Mouse (Mus musculus) kidney, adult 2 months (tissue): ENCODE results near the gene Arhgef10l. TPM values are rescaled to one million over a fixed set of nuclear protein-coding genes. Genes with fewer than 3 reads are reported as not detected.
A peak's percentile ranks its signal among the peaks of the same experiment; 100 is the strongest.

ENCODE experiments used
- DNase-seq: peaks from one replicate; pipeline ENCODE4 v3.0.0; 2021
- H3K27ac ChIP-seq: fragments of 200-500 bp; 2 replicates; pipeline ENCODE4 v1.5.1; 2012; ENCODE audit warnings: low read depth, low read length, control low read depth, inconsistent platforms; ENCODE audit not compliant: insufficient read depth
- H3K27me3 ChIP-seq: fragments of 200-500 bp; replicated peaks from 2 replicates; pipeline ENCODE4 v1.6.1; 2012; ENCODE audit warnings: mild to moderate bottlenecking, moderate library complexity, low read length, inconsistent platforms; ENCODE audit not compliant: control insufficient read depth, insufficient read depth
- H3K36me3 ChIP-seq: fragments of 200-500 bp; 2 replicates; pipeline ENCODE4 v1.6.1; 2012; ENCODE audit warnings: mild to moderate bottlenecking, moderate library complexity, low read length, inconsistent platforms; ENCODE audit not compliant: control insufficient read depth, insufficient read depth
- H3K4me1 ChIP-seq: fragments of 200-500 bp; 2 replicates; pipeline ENCODE4 v1.6.1; 2011; ENCODE audit warnings: low read length; ENCODE audit not compliant: control insufficient read depth, insufficient read depth
- H3K4me3 ChIP-seq: fragments of 200-500 bp; 2 replicates; pipeline ENCODE4 v1.5.1; 2011; ENCODE audit warnings: mild to moderate bottlenecking, low read depth, low read length, control low read depth; ENCODE audit not compliant: insufficient read depth
- CTCF ChIP-seq: fragments of 200-500 bp; conservative IDR thresholded peaks from 2 replicates; pipeline ENCODE4 v1.5.1; 2011; ENCODE audit warnings: low read depth, mild to moderate bottlenecking, control low read depth, low read length, moderate library complexity, mixed read lengths; ENCODE audit not compliant: insufficient read depth, insufficient read length
- POLR2A ChIP-seq: fragments of 200-500 bp; IDR thresholded peaks from one replicate; pipeline ENCODE4 v1.6.1; 2011; ENCODE audit warnings: low read depth, low read length, control low read depth
- WGBS: fragments of 180-500 bp; shearing (Covaris S2); methylation state at CpG from one replicate; pipeline ENCODE4 v1.1.7; 2018; 5-methylcytosine and 5-hydroxymethylcytosine counted together
- polyA plus RNA-seq: library from polyadenylated mRNA; depleted of rRNA; stranded (reverse); fragments of >200 nt; gene quantifications from 2 replicates; pipeline ENCODE4 v1.2.3, GENCODE M21; 2012

Arhgef10l gene
- polyA plus RNA-seq, 1 experiment = 42.0 TPM

- no peak overlapping the region for H3K27ac ChIP-seq
- TF ChIP-seq CTCF = no peak
- no peak for TF ChIP-seq POLR2A
- H3K36me3 ChIP-seq = no peaks in the 10 kb centered on the region
- no peaks in the 10 kb centered on the region for H3K27me3 ChIP-seq
- H3K4me1 ChIP-seq = no peaks in the 10 kb centered on the region
- DNase-seq = no peak
- H3K4me3 ChIP-seq = no peak overlapping the region
- WGBS = 82% methylated on average over 6 of the region's 6 CpGs
These were observed 60.6 kb downstream of the Arhgef10l start for GRCm38 (mm10) chr4:140605247-140605646.

- no peaks in the 10 kb centered on the region for H3K27me3 ChIP-seq
- H3K27ac ChIP-seq = no peak overlapping the region
- no peaks in the 10 kb centered on the region for H3K4me1 ChIP-seq
- DNase-seq = peak; percentile 41
- 73% methylated on average over 8 of the region's 8 CpGs for WGBS
- H3K4me3 ChIP-seq = no peak overlapping the region
- no peak for TF ChIP-seq CTCF
- no peak for TF ChIP-seq POLR2A
- H3K36me3 ChIP-seq = no peaks in the 10 kb centered on the region
These were observed 61.3 kb downstream of the Arhgef10l start for GRCm38 (mm10) chr4:140604541-140604940.

GRCm38 (mm10) chr4:140602022-140602421 lies 63.8 kb downstream of the Arhgef10l start:
- H3K36me3 ChIP-seq = no peaks in the 10 kb centered on the region
- DNase-seq = no peak
- no peaks in the 10 kb centered on the region for H3K27me3 ChIP-seq
- H3K4me1 ChIP-seq = no peaks in the 10 kb centered on the region
- no peak for TF ChIP-seq POLR2A
- no peak overlapping the region for H3K4me3 ChIP-seq
- WGBS = 61% methylated on average over 4 of the region's 4 CpGs
- no peak overlapping the region for H3K27ac ChIP-seq

GRCm38 (mm10) chr4:140601153-140601552 lies 64.7 kb downstream of the Arhgef10l start:
- 71% methylated on average over 11 of the region's 11 CpGs for WGBS
- no peak for TF ChIP-seq POLR2A
- no peak for TF ChIP-seq CTCF
- Histone ChIP-seq H3K4me1 (no peaks in the 10 kb centered on the region), H3K27me3 (no peaks in the 10 kb centered on the region), H3K27ac (no peak overlapping the region), H3K36me3 (no peaks in the 10 kb centered on the region), H3K4me3 (no peak overlapping the region)
- DNase-seq = no peak

- no peak for TF ChIP-seq POLR2A
- TF ChIP-seq CTCF = no peak
- H3K27ac ChIP-seq = no peak overlapping the region
- H3K4me3 ChIP-seq = no peak overlapping the region
- H3K36me3 ChIP-seq = no peaks in the 10 kb centered on the region
- H3K4me1 ChIP-seq = no peaks in the 10 kb centered on the region
- no peaks in the 10 kb centered on the region for H3K27me3 ChIP-seq
- 73% methylated on average over 5 of the region's 5 CpGs for WGBS
- DNase-seq = no peak
These were observed 67.0 kb downstream of the Arhgef10l start for GRCm38 (mm10) chr4:140598846-140599245.

- WGBS = 90% methylated on average over 6 of the region's 6 CpGs
- Histone ChIP-seq H3K36me3 (no peaks in the 10 kb centered on the region), H3K4me3 (no peak overlapping the region), H3K27me3 (no peaks in the 10 kb centered on the region), H3K4me1 (0 out of 2 replicates have a peak, but pooled peaks cover 5% of the 10 kb centered on the region), H3K27ac (no peak overlapping the region)
- no peak for DNase-seq
- TF ChIP-seq CTCF (no peak), POLR2A (no peak)
These were observed 67.9 kb downstream of the Arhgef10l start for GRCm38 (mm10) chr4:140597928-140598327.

- no peak for DNase-seq
- no peaks in the 10 kb centered on the region for H3K27me3 ChIP-seq
- H3K27ac ChIP-seq = no peak overlapping the region
- TF ChIP-seq POLR2A (no peak), CTCF (no peak)
- H3K4me3 ChIP-seq = no peak overlapping the region
- 98% methylated on average over 5 of the region's 5 CpGs for WGBS
- H3K4me1 ChIP-seq = 0 out of 2 replicates have a peak, but pooled peaks cover 5% of the 10 kb centered on the region
- no peaks in the 10 kb centered on the region for H3K36me3 ChIP-seq
These were observed 68.4 kb downstream of the Arhgef10l start for GRCm38 (mm10) chr4:140597378-140597777.

GRCm38 (mm10) chr4:140593771-140594505 lies 71.9 kb downstream of the Arhgef10l start:
- WGBS = 72% methylated on average over 14 of the region's 14 CpGs

More at GRCm38 (mm10) chr4:140593771-140594505, 71.9 kb downstream of the Arhgef10l start:
- Histone ChIP-seq H3K27ac (no peak overlapping the region), H3K4me1 (0 out of 2 replicates have a peak, but pooled peaks cover 5% of the 10 kb centered on the region), H3K27me3 (no peaks in the 10 kb centered on the region), H3K4me3 (no peak overlapping the region), H3K36me3 (no peaks in the 10 kb centered on the region)
- peak; percentile 60 for DNase-seq
- TF ChIP-seq CTCF (no peak), POLR2A (no peak)
